Mouse (Mus musculus): Measurements from ENCODE around the gene Tmem126b. TPM values are rescaled to one million over a fixed set of nuclear protein-coding genes. Genes with fewer than 3 reads are reported as not detected.

Tmem126b gene
- polyA plus RNA-seq (2012; rRNA removed) = 5.4 and 5.5 TPM in 2 replicates

DNA sequence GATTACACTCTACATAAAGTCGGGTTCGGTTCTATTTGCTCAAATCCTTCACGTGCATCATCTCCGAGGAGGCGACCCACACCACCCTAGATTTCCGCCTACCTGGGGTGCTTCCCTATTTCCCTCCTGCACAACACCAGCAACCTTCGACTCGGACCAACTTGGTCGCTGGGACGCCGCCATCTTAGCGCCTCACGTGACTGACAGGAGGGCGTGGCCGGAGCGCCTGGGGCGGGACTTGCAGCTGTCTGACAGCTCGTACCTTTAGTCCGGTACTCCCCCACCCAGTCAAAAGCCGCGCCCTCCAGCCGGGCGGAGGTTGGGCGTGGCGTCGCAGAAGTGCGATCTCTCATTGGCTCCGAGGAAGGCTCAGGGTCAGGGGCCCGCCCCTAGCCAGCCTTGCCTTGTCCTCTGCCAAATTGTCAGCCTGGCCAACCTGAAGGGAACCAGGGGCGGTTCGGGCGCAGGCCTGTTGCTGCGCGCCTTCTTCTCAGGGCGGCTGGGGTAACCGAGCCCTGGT is at the start of gene Tmem126b:
Gene Tmem126b, minus strand, starts transcription at position 209 of the 520 bp plus-strand sequence.

DNA sequence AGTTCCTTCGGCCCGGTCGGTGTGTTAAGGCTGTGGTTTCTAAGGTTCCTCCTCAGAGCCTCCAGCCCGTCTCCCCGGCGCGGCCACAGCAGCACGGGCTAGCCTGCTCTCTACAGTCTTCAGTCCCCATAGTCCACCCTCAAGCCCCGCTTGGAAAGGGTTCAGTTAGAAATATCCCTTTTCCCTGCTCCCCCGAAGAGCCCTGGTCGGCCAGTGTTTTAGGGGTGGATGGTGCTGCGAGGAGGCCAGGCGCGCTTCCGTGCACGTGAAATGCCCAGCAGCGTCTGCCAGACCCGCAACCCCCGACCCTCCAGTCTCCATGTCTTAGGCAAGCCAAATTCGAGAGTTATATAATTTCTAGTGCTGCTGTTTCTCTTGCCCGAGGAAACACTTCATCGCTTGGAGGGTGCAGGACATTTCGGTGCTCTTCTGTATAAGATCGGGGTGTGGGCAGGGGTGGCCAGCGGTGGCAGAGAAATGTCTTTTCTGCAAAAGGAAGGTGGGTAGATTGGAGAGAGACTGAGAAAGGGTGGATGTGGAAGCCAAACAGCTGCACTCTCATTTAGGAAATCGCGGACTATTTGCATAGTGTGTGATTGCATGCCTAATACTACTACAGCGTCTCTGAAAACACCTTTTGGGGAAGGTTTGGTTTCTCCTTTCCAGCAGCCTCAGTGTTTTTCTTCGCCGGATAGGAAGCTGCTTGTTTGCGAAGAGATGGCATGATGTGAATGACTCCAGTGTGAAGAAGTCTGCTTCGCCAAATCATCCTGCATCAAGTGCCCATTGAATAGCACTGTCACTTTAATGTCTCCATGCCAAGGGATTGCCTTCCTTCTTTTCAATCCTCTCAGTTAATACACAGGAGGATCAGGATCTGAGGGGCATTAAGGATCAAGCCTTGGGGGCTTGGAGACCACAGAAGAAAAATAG is 778 bp upstream of the Tmem126b start, which contains the start of gene Dlg2:
Gene Dlg2, plus strand, starts transcription at position 360 of the 933 bp plus-strand sequence.

GRCm38 (mm10) chr7:90456845-90457468 is 18.8 kb downstream of the Tmem126b start, which contains the start of gene Tmem126a:
Gene Tmem126a (minus strand): TSS chr7:90457229.

DNA sequence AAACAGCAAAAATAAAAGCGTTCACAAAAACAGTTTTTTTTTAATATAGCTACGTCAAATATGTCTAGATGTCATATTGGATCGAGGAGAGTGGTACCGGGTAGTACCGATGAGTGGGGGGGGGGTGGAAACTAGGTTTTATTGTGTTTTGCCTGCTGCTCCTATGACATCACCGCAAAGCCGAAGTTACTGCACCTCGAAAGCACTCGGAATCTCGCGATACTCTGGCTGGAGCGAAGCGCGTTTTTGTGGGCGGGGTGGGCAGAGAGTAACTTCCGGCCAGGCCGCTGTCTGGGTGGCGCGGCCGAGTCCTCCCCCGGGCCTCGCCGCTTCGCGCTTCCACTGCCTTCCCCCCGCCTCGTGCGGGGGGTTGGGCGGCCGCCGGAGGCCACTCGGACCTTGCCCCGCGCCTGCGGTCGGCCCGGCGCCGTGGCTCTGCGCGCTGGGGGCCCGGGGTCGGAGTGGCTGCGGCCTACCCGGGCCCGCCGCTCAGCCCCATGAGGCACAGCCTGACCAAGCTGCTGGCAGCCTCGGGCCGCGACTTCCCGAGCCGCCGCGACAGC is 33.2 kb downstream of the Tmem126b start, which contains the start of gene Crebzf:
Gene Crebzf, plus strand, starts transcription at position 212 of the 563 bp plus-strand sequence.

GRCm38 (mm10) chr7:90426020-90427001 is 49.5 kb downstream of the Tmem126b start, which contains the start of gene Ccdc89:
Gene Ccdc89 (plus strand): TSS chr7:90426577.

Other genes with a start within 250 kb of the Tmem126b start
- gene Ccdc83, start 210.2 kb downstream of the Tmem126b start, polyA plus RNA-seq (2012; rRNA removed) = not detected in 2 replicates
- 17.7 and 17.8 TPM in 2 replicates for gene Sytl2, start 173.7 kb downstream of the Tmem126b start, polyA plus RNA-seq (2012; rRNA removed)
- 0.09 and 0.24 TPM in 2 replicates for gene Ccdc89, start 49.4 kb downstream of the Tmem126b start, polyA plus RNA-seq (2012; rRNA removed)
- gene Crebzf, start 33.3 kb downstream of the Tmem126b start, polyA plus RNA-seq (2012; rRNA removed) = 62.0 and 69.9 TPM in 2 replicates
- gene Tmem126a, start 18.8 kb downstream of the Tmem126b start, polyA plus RNA-seq (2012; rRNA removed) = 10.0 and 11.4 TPM in 2 replicates
- 0.97 and 1.7 TPM in 2 replicates for gene Dlg2, start 671 bp upstream of the Tmem126b start, polyA plus RNA-seq (2012; rRNA removed)

All from colon, adult 2 months (tissue).